Mouse (Mus musculus): ENCODE data around the gene Ebf3.

The Ebf3 gene

GRCm38 (mm10) chr7:137312933-137313182 is 1.4 kb downstream of the Ebf3 start:
- in situ Hi-C loops (cut with MboI; ENCODE audit: unreplicated experiment in 2 of 2), result loop anchor here in 1 of 2 experiments (10.0 kb wide), 1 partner anchor 132 kb away; no protein-coding TSS in a partner anchor

GRCm38 (mm10) chr7:137312166-137312932 is 1.9 kb downstream of the Ebf3 start:
- in situ Hi-C loops (cut with MboI; ENCODE audit: unreplicated experiment in 2 of 2), result loop anchor here in 1 of 2 experiments (10.0 kb wide), 1 partner anchor 132 kb away; no protein-coding TSS in a partner anchor

- in situ Hi-C loops (cut with MboI; ENCODE audit: unreplicated experiment in 2 of 2), result loop anchor here in 1 of 2 experiments (10.0 kb wide), 1 partner anchor 133 kb away; no protein-coding TSS in a partner anchor
These were observed 2.7 kb downstream of the Ebf3 start for GRCm38 (mm10) chr7:137311341-137312110.

- in situ Hi-C loops (cut with MboI; ENCODE audit: unreplicated experiment in 2 of 2), result loop anchor here in 1 of 2 experiments (10.0 kb wide), 1 partner anchor 134 kb away; no protein-coding TSS in a partner anchor
These were observed 3.4 kb downstream of the Ebf3 start for GRCm38 (mm10) chr7:137310876-137311275.

GRCm38 (mm10) chr7:137310091-137310761 is 4.0 kb downstream of the Ebf3 start:
- in situ Hi-C loops (cut with MboI; ENCODE audit: unreplicated experiment in 2 of 2), result loop anchor here in 1 of 2 experiments (10.0 kb wide), 1 partner anchor 135 kb away; no protein-coding TSS in a partner anchor

- in situ Hi-C loops (cut with MboI; ENCODE audit: unreplicated experiment in 2 of 2), result loop anchor here in 1 of 2 experiments (10.0 kb wide), 1 partner anchor 135 kb away; no protein-coding TSS in a partner anchor
These were observed 4.9 kb downstream of the Ebf3 start for GRCm38 (mm10) chr7:137309071-137310066.

- in situ Hi-C loops (cut with MboI; ENCODE audit: unreplicated experiment in 2 of 2), result no loop called here
These were observed 5.9 kb downstream of the Ebf3 start for GRCm38 (mm10) chr7:137308061-137309060.

GRCm38 (mm10) chr7:137307131-137307530 is 7.1 kb downstream of the Ebf3 start:
- in situ Hi-C loops (cut with MboI; ENCODE audit: unreplicated experiment in 2 of 2), result no loop called here

- in situ Hi-C loops (cut with MboI; ENCODE audit: unreplicated experiment in 2 of 2), result no loop called here
These were observed 8.1 kb downstream of the Ebf3 start for GRCm38 (mm10) chr7:137306127-137306526.

- in situ Hi-C loops (cut with MboI; ENCODE audit: unreplicated experiment in 2 of 2), result no loop called here
These were observed 10.5 kb downstream of the Ebf3 start for GRCm38 (mm10) chr7:137303776-137304171.

- in situ Hi-C loops (cut with MboI; ENCODE audit: unreplicated experiment in 2 of 2), result no loop called here
These were observed 11.1 kb downstream of the Ebf3 start for GRCm38 (mm10) chr7:137302961-137303775.

GRCm38 (mm10) chr7:137302161-137302560 is 12.1 kb downstream of the Ebf3 start:
- in situ Hi-C loops (cut with MboI; ENCODE audit: unreplicated experiment in 2 of 2), result no loop called here

GRCm38 (mm10) chr7:137301329-137301751 is 12.9 kb downstream of the Ebf3 start:
- in situ Hi-C loops (cut with MboI; ENCODE audit: unreplicated experiment in 2 of 2), result no loop called here

GRCm38 (mm10) chr7:137300826-137301225 is 13.4 kb downstream of the Ebf3 start:
- in situ Hi-C loops (cut with MboI; ENCODE audit: unreplicated experiment in 2 of 2), result no loop called here

GRCm38 (mm10) chr7:137300169-137300568 is 14.1 kb downstream of the Ebf3 start:
- in situ Hi-C loops (cut with MboI; ENCODE audit: unreplicated experiment in 2 of 2), result no loop called here

- in situ Hi-C loops (cut with MboI; ENCODE audit: unreplicated experiment in 2 of 2), result no loop called here
These were observed 16.5 kb downstream of the Ebf3 start for GRCm38 (mm10) chr7:137297594-137298381.

GRCm38 (mm10) chr7:137297131-137297530 is 17.1 kb downstream of the Ebf3 start:
- in situ Hi-C loops (cut with MboI; ENCODE audit: unreplicated experiment in 2 of 2), result no loop called here

Data from v-Abl transformed pro-B cells (cell line).